Mouse (Mus musculus) cerebellum, adult 2 months (tissue): Measurements from ENCODE around the gene Gm12169.

Experiments
- CTCF ChIP-seq: fragments of 200-500 bp; IDR thresholded peaks from 2 replicates; pipeline ENCODE4 v1.5.1; 2011; ENCODE audit warnings: low read depth, mild to moderate bottlenecking, control low read depth, low read length, moderate library complexity, borderline replicate concordance; ENCODE audit not compliant: insufficient read depth
- POLR2A ChIP-seq: fragments of 200-500 bp; IDR thresholded peaks from 2 replicates; pipeline ENCODE4 v1.6.1; 2011; ENCODE audit warnings: low read length, control low read depth, borderline replicate concordance; ENCODE audit not compliant: insufficient read depth

DNA sequence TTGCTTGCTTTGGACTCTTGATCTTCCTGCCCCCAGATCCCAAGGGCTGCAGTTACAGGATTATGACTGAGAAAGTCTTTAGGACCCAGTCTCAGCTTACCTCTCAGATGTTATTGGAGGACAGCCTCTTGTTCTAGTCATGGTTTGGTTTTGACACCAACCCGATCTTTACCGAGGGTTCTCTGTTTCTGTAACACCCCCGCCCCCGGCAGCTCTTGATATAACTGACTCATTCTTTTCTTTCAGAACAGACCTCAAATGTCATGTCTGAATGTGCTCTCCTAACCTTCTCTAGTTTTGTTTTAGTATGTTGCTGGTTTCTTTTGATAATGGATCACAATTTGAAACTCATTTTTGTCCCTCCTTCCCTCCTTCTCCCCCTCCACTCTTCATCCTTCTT is 49.8 kb upstream of the Gm12169 start:
- no peak for TF ChIP-seq CTCF
- TF ChIP-seq POLR2A = no peak
